Mouse (Mus musculus) myocyte (in vitro differentiated cells): ENCODE measurements at regions not wholly inside any gene's neighbourhood (a gene's known extent, or its start where the extent isn't known, plus 50 kb on each side); places are given as distances from the start of the nearest gene placed in this dataset.
A peak's percentile ranks its signal among the peaks of the same experiment; 100 is the strongest.

Experiments used
- H3K27me3 ChIP-seq: one replicate; pipeline ENCODE4 v1.6.1; 2011; ENCODE audit not compliant: control insufficient read depth, insufficient read depth, insufficient read length
- H3K36me3 ChIP-seq: one replicate; pipeline ENCODE4 v1.6.1; 2011; ENCODE audit not compliant: control insufficient read depth, insufficient read depth
- H3K4me2 ChIP-seq: one replicate; pipeline ENCODE4 v1.6.1; 2011; ENCODE audit warnings: low read depth, control low read depth
- H3K4me3 ChIP-seq: one replicate; pipeline ENCODE4 v1.5.1; 2011; ENCODE audit warnings: mild to moderate bottlenecking, control low read depth, moderate library complexity
- H3K79me2 ChIP-seq: one replicate; pipeline ENCODE4 v1.6.1; 2011; ENCODE audit not compliant: control insufficient read depth, insufficient read depth
- H3ac ChIP-seq: one replicate; pipeline ENCODE4 v1.6.1; 2011; ENCODE audit not compliant: control insufficient read depth, insufficient read length
- CEBPB ChIP-seq: IDR thresholded peaks from 2 replicates; pipeline ENCODE4 v1.6.1; 2011; ENCODE audit warnings: mild to moderate bottlenecking, moderate library complexity; ENCODE audit not compliant: poor library complexity, insufficient read depth, severe bottlenecking
- E2F4 ChIP-seq: IDR thresholded peaks from one replicate; pipeline ENCODE4 v1.6.1; 2011; ENCODE audit warnings: mild to moderate bottlenecking, control low read depth, moderate library complexity; ENCODE audit not compliant: insufficient read depth
- MAX ChIP-seq: IDR thresholded peaks from one replicate; pipeline ENCODE4 v1.6.1; 2011; ENCODE audit warnings: low read depth, mild to moderate bottlenecking, control low read depth
- MYOD1 ChIP-seq, 3 experiments: IDR thresholded peaks; one replicate each; pipeline ENCODE4 v1.6.1; 2011; ENCODE audit warnings: control low read depth in 2 of 3, low read depth in 2 of 3, mild to moderate bottlenecking in 2 of 3, moderate library complexity in 1 of 3; ENCODE audit not compliant: insufficient read length in 2 of 3, control insufficient read depth in 1 of 3
- MYOG ChIP-seq, 3 experiments: IDR thresholded peaks; one replicate each; pipeline ENCODE4 v1.6.1; 2011; ENCODE audit warnings: control low read depth in 2 of 3, low read depth in 2 of 3, mild to moderate bottlenecking in 2 of 3; ENCODE audit not compliant: insufficient read length in 2 of 3, control insufficient read depth in 1 of 3, insufficient read depth in 1 of 3
- POLR2A ChIP-seq: IDR thresholded peaks from one replicate; pipeline ENCODE4 v1.6.1; 2011; ENCODE audit warnings: low read depth, mild to moderate bottlenecking, control low read depth, moderate library complexity; ENCODE audit not compliant: insufficient read length
- POLR2AphosphoS2 ChIP-seq: IDR thresholded peaks from one replicate; pipeline ENCODE4 v1.6.1; 2011; ENCODE audit warnings: low read depth, control low read depth; ENCODE audit not compliant: insufficient read length
- REST ChIP-seq: IDR thresholded peaks from one replicate; pipeline ENCODE4 v1.6.1; 2011; ENCODE audit warnings: mild to moderate bottlenecking, control low read depth, moderate library complexity; ENCODE audit not compliant: insufficient read depth, insufficient read length
- SRF ChIP-seq: IDR thresholded peaks from one replicate; pipeline ENCODE4 v1.6.1; 2011; ENCODE audit warnings: low read depth; ENCODE audit not compliant: control insufficient read depth, insufficient read length
- TCF12 ChIP-seq: IDR thresholded peaks from one replicate; pipeline ENCODE4 v1.6.1; 2011; ENCODE audit warnings: mild to moderate bottlenecking, control low read depth; ENCODE audit not compliant: poor library complexity, insufficient read depth, severe bottlenecking
- TCF3 ChIP-seq: IDR thresholded peaks from one replicate; pipeline ENCODE4 v1.6.1; 2011; ENCODE audit warnings: low read depth, control low read depth; ENCODE audit not compliant: insufficient read length
- USF1 ChIP-seq: IDR thresholded peaks from one replicate; pipeline ENCODE4 v1.6.1; 2011; ENCODE audit warnings: low read depth, mild to moderate bottlenecking, control low read depth, moderate library complexity

GRCm38 (mm10) chr13:97384091-97384777, 143.3 kb downstream of the Enc1 start:
- Histone ChIP-seq H3K79me2 (no peaks in the 10 kb centered on the region), H3K4me3 (no peak overlapping the region), H3K27me3 (no peaks in the 10 kb centered on the region), H3K36me3 (no peaks in the 10 kb centered on the region), H3K4me2 (peak overlapping the region; percentile 26), H3ac (no peak overlapping the region)
- peak in 1 of 3 experiments; percentile 52 for TF ChIP-seq MYOG (IDR thresholded peaks at IDR 0.05; ENCODE audit: control insufficient read depth in 1 of 3, insufficient read depth in 1 of 3, insufficient read length in 2 of 3, low read depth in 2 of 3)
- peak in 2 of 3 experiments; percentile 35 to 36 for TF ChIP-seq MYOD1 (IDR thresholded peaks at IDR 0.05; ENCODE audit: control insufficient read depth in 1 of 3, insufficient read length in 2 of 3, low read depth in 2 of 3)
- no peak for TF ChIP-seq USF1

GRCm38 (mm10) chr13:97383351-97383750, 142.4 kb downstream of the Enc1 start:
- Histone ChIP-seq H3K27me3 (no peaks in the 10 kb centered on the region), H3ac (no peak overlapping the region), H3K36me3 (no peaks in the 10 kb centered on the region), H3K4me2 (no peak overlapping the region), H3K4me3 (no peak overlapping the region), H3K79me2 (no peaks in the 10 kb centered on the region)
- TF ChIP-seq E2F4 (no peak), POLR2A (no peak), TCF12 (no peak), MAX (no peak), SRF (no peak), POLR2AphosphoS2 (no peak), MYOD1 (IDR thresholded peaks at IDR 0.05; ENCODE audit: control insufficient read depth in 1 of 3, insufficient read length in 2 of 3, low read depth in 2 of 3) (no peak), USF1 (no peak), MYOG (IDR thresholded peaks at IDR 0.05; ENCODE audit: control insufficient read depth in 1 of 3, insufficient read depth in 1 of 3, insufficient read length in 2 of 3, low read depth in 2 of 3) (no peak), TCF3 (no peak), REST (no peak), CEBPB (no peak)

GRCm38 (mm10) chr13:97380366-97380765, 139.5 kb downstream of the Enc1 start:
- H3K36me3 ChIP-seq: no peaks in the 10 kb centered on the region
- H3K4me2 ChIP-seq: no peak overlapping the region
- no peaks in the 10 kb centered on the region for H3K79me2 ChIP-seq
- TF ChIP-seq SRF (no peak), POLR2A (no peak), TCF12 (no peak), E2F4 (no peak), MYOD1 (IDR thresholded peaks at IDR 0.05; ENCODE audit: control insufficient read depth in 1 of 3, insufficient read length in 2 of 3, low read depth in 2 of 3) (no peak), CEBPB (no peak), POLR2AphosphoS2 (no peak), MYOG (IDR thresholded peaks at IDR 0.05; ENCODE audit: control insufficient read depth in 1 of 3, insufficient read depth in 1 of 3, insufficient read length in 2 of 3, low read depth in 2 of 3) (no peak), REST (no peak), MAX (no peak), TCF3 (no peak), USF1 (no peak)
- H3K27me3 ChIP-seq: no peaks in the 10 kb centered on the region
- H3ac ChIP-seq: no peak overlapping the region
- H3K4me3 ChIP-seq: no peak overlapping the region

GRCm38 (mm10) chr13:97376232-97376523, 135.3 kb downstream of the Enc1 start:
- H3K27me3 ChIP-seq: no peaks in the 10 kb centered on the region
- no peak overlapping the region for H3ac ChIP-seq
- no peak overlapping the region for H3K4me3 ChIP-seq
- no peaks in the 10 kb centered on the region for H3K36me3 ChIP-seq
- H3K4me2 ChIP-seq: peak overlapping the region; percentile 32
- TF ChIP-seq CEBPB (0 out of 2 replicates have a peak, but pooled peaks have one; percentile 10), MAX (no peak), POLR2AphosphoS2 (no peak), POLR2A (no peak)
- H3K79me2 ChIP-seq: no peaks in the 10 kb centered on the region

GRCm38 (mm10) chr13:97375501-97376231, 134.8 kb downstream of the Enc1 start:
- no peaks in the 10 kb centered on the region for H3K27me3 ChIP-seq
- no peak overlapping the region for H3K4me3 ChIP-seq
- H3K36me3 ChIP-seq: no peaks in the 10 kb centered on the region
- H3ac ChIP-seq: no peak overlapping the region
- H3K4me2 ChIP-seq: no peak overlapping the region
- TF ChIP-seq POLR2A (no peak), TCF12 (peak; percentile 76), MYOG (IDR thresholded peaks at IDR 0.05; ENCODE audit: control insufficient read depth in 1 of 3, insufficient read depth in 1 of 3, insufficient read length in 2 of 3, low read depth in 2 of 3) (peak in 1 of 3 experiments; percentile 24), MAX (no peak), POLR2AphosphoS2 (no peak), MYOD1 (IDR thresholded peaks at IDR 0.05; ENCODE audit: control insufficient read depth in 1 of 3, insufficient read length in 2 of 3, low read depth in 2 of 3) (peak; percentile 27 to 53 (median 46)), E2F4 (no peak)
- no peaks in the 10 kb centered on the region for H3K79me2 ChIP-seq
